Mouse (Mus musculus): Measurements from ENCODE around the gene Wrnip1. TPM values are rescaled to one million over a fixed set of nuclear protein-coding genes. Genes with fewer than 3 reads are reported as not detected.

Wrnip1 gene
- total and polyA plus RNA-seq, 3 experiments: 38.8 to 50.6 TPM; not detected in 1

GRCm38 (mm10) chr13:32764448-32764847 is 37.4 kb upstream of the Wrnip1 start:
- Histone ChIP-seq H3K27ac (ENCODE audit: control insufficient read depth, low read depth, low read length) (no peak overlapping the region), H3K27me3 (ENCODE audit: control insufficient read depth in 1 of 2, insufficient read depth in 2 of 2, low read length in 2 of 2) (peaks cover 3 to 6% of the 10 kb centered on the region in 2 experiments), H3K36me3 (ENCODE audit: control insufficient read depth in 1 of 2, insufficient read depth in 2 of 2, low read length in 2 of 2) (no peaks in the 10 kb centered on the region), H3K4me3 (ENCODE audit: control insufficient read depth in 1 of 2, insufficient read depth in 1 of 2, low read depth in 2 of 2, low read length in 2 of 2) (no peak overlapping the region), H3K9me3 (replicated peaks; ENCODE audit: insufficient read depth, low read length) (no peaks in the 10 kb centered on the region), H3K79me2 (ENCODE audit: control insufficient read depth, insufficient read depth, low read length, poor library complexity) (no peaks in the 10 kb centered on the region), H3K4me1 (ENCODE audit: control insufficient read depth in 1 of 2, insufficient read depth in 2 of 2, low read length in 2 of 2) (no peaks in the 10 kb centered on the region), H3K9ac (ENCODE audit: control insufficient read depth, low read depth, low read length, poor library complexity, severe bottlenecking) (no peak overlapping the region)
- DNase-seq (ENCODE audit: low read depth, low spot score): no peak
- no peak for TF ChIP-seq RCOR1 (IDR thresholded peaks at IDR 0.05; ENCODE audit: low read depth, low read length)
- TF ChIP-seq GATA1 (IDR thresholded peaks at IDR 0.05; ENCODE audit: low read depth, low read length): no peak
- no peak for TF ChIP-seq ELF1 (IDR thresholded peaks at IDR 0.05; ENCODE audit: low read depth, low read length)
- TF ChIP-seq CTCF (IDR thresholded peaks at IDR 0.05 in 2 of 3, conservative IDR thresholded peaks at IDR 0.05 in 1 of 3; ENCODE audit: control insufficient read depth in 1 of 3, insufficient read depth in 1 of 3, low read depth in 2 of 3, low read length in 3 of 3, poor library complexity in 1 of 3, severe bottlenecking in 1 of 3): no peak
- no peak for TF ChIP-seq ZKSCAN1 (IDR thresholded peaks at IDR 0.05; ENCODE audit: low read depth, low read length)
- no peak for TF ChIP-seq MAZ (IDR thresholded peaks at IDR 0.05; ENCODE audit: low read depth, low read length)
- TF ChIP-seq MEF2A (IDR thresholded peaks at IDR 0.05; ENCODE audit: extremely low read depth, insufficient replicate concordance, low read depth, low read length, poor library complexity, severe bottlenecking): no peak
- TF ChIP-seq USF1 (IDR thresholded peaks at IDR 0.05; ENCODE audit: low read depth, low read length): no peak
- TF ChIP-seq NELFE (IDR thresholded peaks at IDR 0.05; ENCODE audit: low read depth, low read length): no peak

DNA sequence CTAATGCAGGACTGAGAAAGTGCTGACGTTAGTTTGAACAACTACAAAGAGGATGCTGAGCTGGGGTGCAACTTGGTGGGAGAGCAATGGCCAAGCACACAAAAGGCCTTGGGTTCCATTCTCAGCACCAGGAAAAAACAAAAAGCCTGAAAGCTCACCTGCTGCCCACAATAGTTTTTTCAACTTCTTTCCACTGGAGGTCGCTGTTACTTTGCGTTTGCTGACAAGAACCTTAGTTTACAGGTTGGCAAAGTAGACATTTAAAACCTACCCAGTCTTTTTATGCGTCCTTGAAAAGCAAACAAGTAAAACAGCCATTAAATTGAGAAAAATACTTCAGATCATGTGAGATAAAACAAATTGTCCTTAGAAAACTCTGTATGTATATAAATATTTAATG is 33.7 kb upstream of the Wrnip1 start:
- Histone ChIP-seq H3K36me3 (ENCODE audit: control insufficient read depth in 1 of 2, insufficient read depth in 2 of 2, low read length in 2 of 2) (no peaks in the 10 kb centered on the region), H3K9me3 (replicated peaks; ENCODE audit: insufficient read depth, low read length) (no peaks in the 10 kb centered on the region), H3K4me3 (ENCODE audit: control insufficient read depth in 1 of 2, insufficient read depth in 1 of 2, low read depth in 2 of 2, low read length in 2 of 2) (no peak overlapping the region), H3K27me3 (ENCODE audit: control insufficient read depth in 1 of 2, insufficient read depth in 2 of 2, low read length in 2 of 2) (peaks cover 3 to 4% of the 10 kb centered on the region in 2 experiments; a peak in 3 of 4 replicates), H3K27ac (ENCODE audit: control insufficient read depth, low read depth, low read length) (no peak overlapping the region), H3K79me2 (ENCODE audit: control insufficient read depth, insufficient read depth, low read length, poor library complexity) (no peaks in the 10 kb centered on the region), H3K9ac (ENCODE audit: control insufficient read depth, low read depth, low read length, poor library complexity, severe bottlenecking) (no peak overlapping the region), H3K4me1 (ENCODE audit: control insufficient read depth in 1 of 2, insufficient read depth in 2 of 2, low read length in 2 of 2) (no peaks in the 10 kb centered on the region)
- no peak for TF ChIP-seq UBTF (IDR thresholded peaks at IDR 0.05; ENCODE audit: borderline replicate concordance, insufficient read depth, low read depth, low read length)
- peak; percentile 38 to 76 (median 58); a peak in 5 of 6 replicates for TF ChIP-seq CTCF (IDR thresholded peaks at IDR 0.05 in 2 of 3, conservative IDR thresholded peaks at IDR 0.05 in 1 of 3; ENCODE audit: control insufficient read depth in 1 of 3, insufficient read depth in 1 of 3, low read depth in 2 of 3, low read length in 3 of 3, poor library complexity in 1 of 3, severe bottlenecking in 1 of 3)
- TF ChIP-seq CHD1 (IDR thresholded peaks at IDR 0.05; ENCODE audit: low read depth, low read length): no peak
- no peak for TF ChIP-seq ETS1 (IDR thresholded peaks at IDR 0.05; ENCODE audit: low read depth, low read length)
- no peak for TF ChIP-seq ELF1 (IDR thresholded peaks at IDR 0.05; ENCODE audit: low read depth, low read length)
- no peak for TF ChIP-seq NRF1 (IDR thresholded peaks at IDR 0.05; ENCODE audit: insufficient read depth, low read depth, low read length, poor library complexity, severe bottlenecking)
- no peak for TF ChIP-seq MAZ (IDR thresholded peaks at IDR 0.05; ENCODE audit: low read depth, low read length)
- TF ChIP-seq RAD21 (IDR thresholded peaks at IDR 0.05; ENCODE audit: low read depth, low read length): peak; percentile 73
- TF ChIP-seq CHD2 (IDR thresholded peaks at IDR 0.05; ENCODE audit: low read length): no peak
- no peak for TF ChIP-seq POLR2A (IDR thresholded peaks at IDR 0.05; ENCODE audit: control insufficient read depth in 1 of 2, insufficient read depth in 1 of 2, low read depth in 1 of 2, low read length in 2 of 2, poor library complexity in 1 of 2)
- no peak for TF ChIP-seq USF2 (IDR thresholded peaks at IDR 0.05; ENCODE audit: borderline replicate concordance in 1 of 2, insufficient read depth in 1 of 2, low read depth in 1 of 2, low read length in 2 of 2)
- peak; percentile 50 for TF ChIP-seq SMC3 (IDR thresholded peaks at IDR 0.05; ENCODE audit: low read depth, low read length)
- TF ChIP-seq BHLHE40 (IDR thresholded peaks at IDR 0.05; ENCODE audit: borderline replicate concordance, low read depth, low read length): no peak
- TF ChIP-seq E2F4 (IDR thresholded peaks at IDR 0.05; ENCODE audit: borderline replicate concordance, low read depth, low read length): no peak
- no peak for TF ChIP-seq POLR2AphosphoS5 (IDR thresholded peaks at IDR 0.05; ENCODE audit: borderline replicate concordance, low read depth, low read length)
- TF ChIP-seq HCFC1 (IDR thresholded peaks at IDR 0.05; ENCODE audit: low read depth, low read length): no peak
- no peak for TF ChIP-seq ZNF384 (IDR thresholded peaks at IDR 0.05; ENCODE audit: low read depth, low read length)
- TF ChIP-seq ZC3H11A (IDR thresholded peaks at IDR 0.05; ENCODE audit: low read depth, low read length): peak; percentile 18; the same call in 1 of the 2 replicates
- no peak for TF ChIP-seq EP300 (IDR thresholded peaks at IDR 0.05; ENCODE audit: low read depth in 1 of 2, low read length in 2 of 2)
- TF ChIP-seq MYC (IDR thresholded peaks at IDR 0.05; ENCODE audit: low read depth, low read length): no peak
- no peak for TF ChIP-seq JUND (IDR thresholded peaks at IDR 0.05; ENCODE audit: low read depth, low read length)
- no peak for TF ChIP-seq USF1 (IDR thresholded peaks at IDR 0.05; ENCODE audit: low read depth, low read length)
- no peak for TF ChIP-seq NELFE (IDR thresholded peaks at IDR 0.05; ENCODE audit: low read depth, low read length)
- no peak for TF ChIP-seq MEF2A (IDR thresholded peaks at IDR 0.05; ENCODE audit: extremely low read depth, insufficient replicate concordance, low read depth, low read length, poor library complexity, severe bottlenecking)
- DNase-seq (ENCODE audit: low read depth, low spot score): peak; percentile 66
